Mouse (Mus musculus): ENCODE results near the gene Taar8c.

- TF ChIP-seq CTCF (IDR thresholded peaks at IDR 0.05; ENCODE audit: insufficient read depth, low read length) (no peak), POLR2A (IDR thresholded peaks at IDR 0.05; ENCODE audit: borderline replicate concordance, extremely low read depth, low read depth, low read length) (no peak)
Observed at GRCm38 (mm10) chr10:24134071-24134645, 32.4 kb upstream of the Taar8c start.

Data from lung, adult 2 months (tissue).